Mouse (Mus musculus) intestine, embryonic 16.5 days (tissue): Measurements from ENCODE around the gene Moap1. TPM values are rescaled to one million over a fixed set of nuclear protein-coding genes. Genes with fewer than 3 reads are reported as not detected.

Experiments
- ATAC-seq: fragments of 200-750 bp; cut with Nextera tagmentation; 2 replicates; pipeline ENCODE4 v1.8.0; 2017; ENCODE audit warnings: moderate TSS enrichment, moderate library complexity
- H3K27ac ChIP-seq: fragments of 300-500 bp; sonication (generic); 2 replicates; pipeline ENCODE4 v1.5.1; 2014; ENCODE audit warnings: mild to moderate bottlenecking, low read length
- H3K27me3 ChIP-seq: fragments of 300-500 bp; sonication (generic); replicated peaks from 2 replicates; pipeline ENCODE4 v1.6.1; 2014; ENCODE audit warnings: low read length, control low read depth, mixed read lengths; ENCODE audit not compliant: control insufficient read depth, insufficient read depth
- H3K36me3 ChIP-seq: fragments of 300-500 bp; sonication (generic); 2 replicates; pipeline ENCODE4 v1.6.1; 2014; ENCODE audit warnings: low read length, control low read depth; ENCODE audit not compliant: control insufficient read depth, insufficient read depth
- H3K4me1 ChIP-seq: fragments of 300-500 bp; sonication (generic); 2 replicates; pipeline ENCODE4 v1.6.1; 2014; ENCODE audit warnings: low read length, control low read depth, mixed read lengths; ENCODE audit not compliant: control insufficient read depth, insufficient read depth
- H3K4me2 ChIP-seq: fragments of 300-500 bp; sonication (generic); 2 replicates; pipeline ENCODE4 v1.6.1; 2014; ENCODE audit warnings: low read depth, low read length, control low read depth
- H3K4me3 ChIP-seq: fragments of 300-500 bp; sonication (generic); 2 replicates; pipeline ENCODE4 v1.5.1; 2014; ENCODE audit warnings: mild to moderate bottlenecking, low read length
- H3K9ac ChIP-seq: fragments of 300-500 bp; sonication (generic); 2 replicates; pipeline ENCODE4 v1.6.1; 2014; ENCODE audit warnings: low read depth, low read length
- H3K9me3 ChIP-seq: fragments of 300-500 bp; sonication (generic); 2 replicates; pipeline ENCODE4 v1.6.1; 2016; ENCODE audit warnings: low read length, control low read depth; ENCODE audit not compliant: control insufficient read depth
- WGBS: fragments of 180-500 bp; shearing (Covaris S2); extraction: QIAGEN DNeasy Blood & Tissue Kit; methylation state at CpG from one replicate; pipeline ENCODE4 v1.1.7; 2014; 5-methylcytosine and 5-hydroxymethylcytosine counted together
- polyA plus RNA-seq: library from polyadenylated mRNA; unstranded; fragments of >200 nt; fragmentation: Nextera tagmentation; extraction: Ambion mirVana; gene quantifications from 2 replicates; pipeline ENCODE4 v1.2.1, GENCODE M21; 2015

The Moap1 gene
- polyA plus RNA-seq, 1 experiment from 2014 or later: 20.2 TPM

DNA sequence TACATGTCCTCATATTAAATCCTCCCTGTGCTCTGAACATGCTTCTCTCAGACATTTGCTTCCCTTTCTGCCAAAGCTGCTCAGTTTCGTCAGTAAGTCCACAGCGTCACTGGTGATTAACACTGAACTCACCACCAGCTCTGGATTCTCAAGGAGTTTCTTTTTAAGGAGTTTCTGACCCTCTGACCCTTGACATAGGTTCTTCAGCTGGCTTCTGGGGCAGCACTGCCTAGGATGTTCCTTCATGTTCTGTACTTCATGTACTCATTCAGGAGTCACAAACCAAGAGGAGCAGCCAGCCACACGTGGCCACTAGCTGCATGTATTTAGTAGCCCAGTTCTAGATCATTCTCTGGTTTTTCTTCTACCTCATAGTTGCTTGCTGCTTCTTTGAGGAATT, 4.8 kb upstream of the Moap1 start:
- no peak overlapping the region for H3K4me2 ChIP-seq
- no peak overlapping the region for H3K27ac ChIP-seq
- no peak for ATAC-seq
- no peak overlapping the region for H3K9ac ChIP-seq
- H3K4me1 ChIP-seq: peaks cover 7% of the 10 kb centered on the region
- H3K27me3 ChIP-seq: no peaks in the 10 kb centered on the region
- WGBS: 82% methylated on average over 3 of the region's 3 CpGs
- H3K9me3 ChIP-seq: no peaks in the 10 kb centered on the region
- no peak overlapping the region for H3K4me3 ChIP-seq
- H3K36me3 ChIP-seq: peaks cover 3% of the 10 kb centered on the region; the same call in 1 of the 2 replicates

DNA sequence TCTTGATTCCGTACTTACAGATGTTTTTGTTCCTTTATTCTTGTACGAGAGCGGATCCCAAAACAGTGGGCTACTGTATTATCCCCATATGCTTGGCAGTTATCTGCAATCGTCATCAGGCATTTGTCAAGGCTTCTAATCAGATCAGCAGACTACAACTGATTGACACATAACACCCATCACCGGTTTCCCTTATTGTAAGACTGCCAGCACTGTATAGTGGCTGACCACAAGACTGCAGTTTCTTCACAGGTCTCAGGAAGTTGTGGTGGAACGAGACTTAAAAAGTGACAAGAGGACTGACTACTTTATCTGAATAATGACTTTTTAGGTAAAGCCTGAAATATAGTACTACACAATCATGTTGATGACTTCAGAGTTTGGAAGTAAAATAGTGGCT, 1.4 kb upstream of the Moap1 start:
- ATAC-seq: no peak
- peak overlapping the region; percentile 86; the same call in 1 of the 2 replicates for H3K9ac ChIP-seq
- H3K4me1 ChIP-seq: peaks cover 13% of the 10 kb centered on the region
- H3K9me3 ChIP-seq: no peaks in the 10 kb centered on the region
- peaks cover 3% of the 10 kb centered on the region; the same call in 1 of the 2 replicates for H3K36me3 ChIP-seq
- peak overlapping the region; percentile 52 for H3K4me2 ChIP-seq
- H3K4me3 ChIP-seq: peak overlapping the region; percentile 71
- no peak overlapping the region for H3K27ac ChIP-seq
- no peaks in the 10 kb centered on the region for H3K27me3 ChIP-seq
- WGBS: 58% methylated on average over 6 of the region's 6 CpGs

DNA sequence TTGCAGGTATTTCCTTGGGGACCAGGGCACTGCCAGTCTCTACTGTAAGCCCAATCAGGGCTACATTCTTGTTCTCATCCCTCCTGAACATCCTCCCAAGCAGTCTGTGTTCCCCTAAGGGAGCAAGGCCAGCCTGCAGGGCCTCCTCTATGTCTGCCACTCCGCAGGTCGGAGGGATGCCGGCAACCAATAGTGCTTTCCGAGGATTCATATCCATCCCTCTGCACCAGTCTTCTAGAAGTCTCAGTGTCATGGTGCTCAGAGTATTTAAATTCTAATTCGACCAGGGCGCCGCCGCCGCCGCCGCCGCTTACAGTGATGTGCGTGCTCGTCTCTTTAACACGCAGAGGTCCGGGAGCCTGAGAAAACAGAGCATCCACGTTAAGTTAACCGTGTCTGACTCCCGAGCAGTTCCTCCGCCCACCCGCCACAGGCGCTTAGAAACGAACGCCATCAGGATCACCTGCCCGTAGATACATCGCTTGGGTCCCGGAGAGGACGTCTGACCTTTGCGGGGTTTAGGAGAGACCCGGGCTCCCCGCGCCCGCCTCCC, 349 bp downstream of the Moap1 start:
- Histone ChIP-seq H3K9me3 (no peaks in the 10 kb centered on the region), H3K9ac (peak overlapping the region; percentile 86), H3K4me3 (peak overlapping the region; percentile 71), H3K4me2 (peak overlapping the region; percentile 78), H3K36me3 (peaks cover 3% of the 10 kb centered on the region; the same call in 1 of the 2 replicates), H3K27ac (peak overlapping the region; percentile 94), H3K27me3 (no peaks in the 10 kb centered on the region), H3K4me1 (peaks cover 13% of the 10 kb centered on the region)
- ATAC-seq: peak; percentile 61
- WGBS: under 1% methylated on average over 33 of the region's 33 CpGs

DNA sequence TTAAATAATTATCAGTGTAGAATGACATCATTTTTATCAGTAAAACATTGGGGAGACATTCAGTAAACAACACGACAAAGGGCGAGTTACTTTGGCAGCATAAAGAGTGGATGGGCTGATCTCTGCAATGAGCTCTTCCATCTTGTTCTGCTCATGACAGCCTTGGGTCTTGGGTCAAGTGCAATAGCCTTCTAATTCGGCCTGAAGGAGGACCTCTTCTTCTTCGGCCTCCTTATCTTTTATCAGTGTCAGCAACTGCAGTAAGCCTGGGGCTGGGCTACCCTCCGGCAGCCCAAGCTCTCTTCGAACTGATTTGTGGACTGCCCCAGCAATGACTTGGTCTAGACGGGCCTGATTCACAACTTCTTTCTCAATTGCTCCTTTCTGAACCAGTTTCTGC, 1.4 kb downstream of the Moap1 start:
- Histone ChIP-seq H3K4me3 (no peak overlapping the region), H3K9ac (no peak overlapping the region), H3K27ac (no peak overlapping the region), H3K27me3 (no peaks in the 10 kb centered on the region), H3K4me1 (peaks cover 13% of the 10 kb centered on the region), H3K4me2 (no peak overlapping the region), H3K36me3 (peaks cover 3% of the 10 kb centered on the region; the same call in 1 of the 2 replicates), H3K9me3 (no peaks in the 10 kb centered on the region)
- no peak for ATAC-seq
- 79% methylated on average over 7 of the region's 7 CpGs for WGBS

DNA sequence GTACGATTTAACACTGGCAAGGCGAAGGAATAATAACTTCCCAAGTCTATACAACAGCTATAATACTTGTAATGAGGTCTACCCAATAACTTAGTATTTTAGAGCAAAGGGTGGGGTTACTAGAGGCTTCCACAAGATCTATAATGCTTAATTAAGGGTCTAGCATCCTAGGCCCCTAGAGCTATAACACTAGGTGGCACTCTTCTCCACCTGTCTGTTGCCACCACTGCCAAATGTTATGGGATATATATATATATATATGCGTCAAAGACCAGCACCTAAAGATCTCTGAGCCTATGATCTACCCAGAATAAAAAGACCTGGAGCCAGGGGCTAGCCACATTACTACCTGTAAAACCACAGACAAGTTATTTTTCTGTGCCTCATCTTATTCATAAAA, 3.2 kb downstream of the Moap1 start:
- H3K9me3 ChIP-seq: no peaks in the 10 kb centered on the region
- H3K36me3 ChIP-seq: no peaks in the 10 kb centered on the region
- ATAC-seq: no peak
- no peak overlapping the region for H3K4me3 ChIP-seq
- H3K4me2 ChIP-seq: no peak overlapping the region
- no peaks in the 10 kb centered on the region for H3K27me3 ChIP-seq
- WGBS: 75% methylated on average over 3 of the region's 3 CpGs
- H3K9ac ChIP-seq: no peak overlapping the region
- no peak overlapping the region for H3K27ac ChIP-seq
- peaks cover 13% of the 10 kb centered on the region for H3K4me1 ChIP-seq

DNA sequence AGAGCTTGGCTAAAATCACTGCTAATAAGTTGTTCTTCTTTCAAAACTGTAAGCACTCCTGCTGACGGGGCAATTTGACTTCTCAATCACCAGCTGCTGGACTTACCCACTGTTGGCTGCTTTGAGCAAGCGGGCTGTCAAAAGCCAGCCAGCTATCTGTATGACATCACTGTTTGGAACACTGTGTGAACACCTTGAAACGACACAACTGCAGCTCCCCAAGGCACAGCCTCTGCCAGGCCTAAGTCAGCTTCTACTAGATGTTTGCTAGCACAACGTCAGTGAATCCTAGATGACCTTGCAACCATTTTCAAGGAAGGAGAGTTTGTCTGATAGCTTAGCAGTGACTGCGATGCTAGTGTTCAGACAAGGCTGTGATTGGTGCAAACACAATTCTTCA, 4.4 kb downstream of the Moap1 start:
- Histone ChIP-seq H3K36me3 (no peaks in the 10 kb centered on the region), H3K27me3 (no peaks in the 10 kb centered on the region), H3K4me2 (no peak overlapping the region), H3K9ac (no peak overlapping the region), H3K9me3 (no peaks in the 10 kb centered on the region), H3K27ac (no peak overlapping the region), H3K4me1 (peaks cover 6% of the 10 kb centered on the region), H3K4me3 (no peak overlapping the region)
- no peak for ATAC-seq
- 65% methylated on average over 5 of the region's 5 CpGs for WGBS

DNA sequence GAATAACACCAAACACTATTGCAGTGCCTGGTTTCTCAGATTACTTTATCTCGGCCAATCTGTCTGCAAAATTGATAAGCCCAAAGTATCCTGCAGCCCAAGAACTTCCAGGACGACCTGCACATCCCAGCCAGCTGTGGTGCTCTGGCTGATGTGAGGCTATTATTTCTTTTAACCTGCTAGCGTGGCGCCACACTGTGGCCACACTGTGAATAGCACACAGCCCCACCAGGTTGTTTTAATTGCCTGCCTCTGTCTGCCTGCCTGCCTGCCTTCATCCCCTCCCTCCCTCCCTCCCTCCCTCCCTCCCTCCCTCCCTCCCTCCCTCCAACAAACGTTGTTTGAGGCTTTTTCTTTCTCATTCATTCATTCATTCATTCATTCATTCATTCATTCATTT, 10.1 kb downstream of the Moap1 start:
- no peak overlapping the region for H3K9ac ChIP-seq
- H3K27ac ChIP-seq: no peak overlapping the region
- no peaks in the 10 kb centered on the region for H3K27me3 ChIP-seq
- 6% methylated on average over 5 of the region's 5 CpGs for WGBS
- ATAC-seq: no peak
- no peak overlapping the region for H3K4me2 ChIP-seq
- no peaks in the 10 kb centered on the region for H3K36me3 ChIP-seq
- no peak overlapping the region for H3K4me3 ChIP-seq
- H3K4me1 ChIP-seq: peaks cover 25% of the 10 kb centered on the region
- H3K9me3 ChIP-seq: no peaks in the 10 kb centered on the region

DNA sequence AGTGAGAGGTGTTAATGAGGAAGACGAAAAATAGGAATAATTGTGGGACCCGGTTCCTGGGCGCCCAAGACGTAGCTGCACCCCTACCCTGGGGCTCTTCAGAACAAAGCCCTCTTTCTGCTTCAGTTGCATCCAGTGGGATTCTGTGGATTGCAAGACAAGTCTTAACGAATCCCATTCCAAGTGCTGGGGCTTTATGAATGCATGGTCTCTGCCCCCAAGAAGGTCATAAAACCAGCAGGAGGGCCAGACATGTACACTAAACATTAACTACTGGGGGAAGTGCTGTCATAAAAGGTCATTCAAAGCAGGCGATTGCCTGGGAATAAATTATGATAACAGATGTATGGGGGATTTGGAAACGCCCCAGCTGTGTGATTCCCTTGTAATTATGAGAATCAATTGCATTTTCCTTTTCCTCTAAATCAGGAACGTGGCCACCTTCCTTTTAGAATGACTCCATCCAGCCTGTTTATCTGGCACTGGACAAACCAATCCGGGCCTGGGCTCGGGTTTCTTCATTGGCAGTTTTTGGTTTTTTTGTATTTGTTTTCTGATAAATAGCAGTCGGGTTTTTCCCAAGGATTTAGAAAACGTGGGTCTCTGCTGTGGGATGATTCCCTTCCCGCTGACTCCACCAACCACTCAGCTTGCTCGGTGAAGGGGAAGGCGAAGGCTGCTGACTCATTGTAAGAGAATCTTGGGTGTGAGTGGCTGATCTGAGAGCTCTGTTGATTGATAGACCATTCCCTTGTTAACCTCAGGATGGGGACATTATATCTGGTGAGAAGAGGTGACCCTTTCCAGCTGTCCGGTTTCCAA, 12.5 kb downstream of the Moap1 start:
- Histone ChIP-seq H3K9me3 (no peaks in the 10 kb centered on the region), H3K4me3 (peak overlapping the region; percentile 32; the same call in 1 of the 2 replicates), H3K36me3 (no peaks in the 10 kb centered on the region), H3K27ac (peak overlapping the region; percentile 98), H3K27me3 (no peaks in the 10 kb centered on the region), H3K9ac (no peak overlapping the region), H3K4me2 (peak overlapping the region; percentile 55), H3K4me1 (peaks cover 26% of the 10 kb centered on the region)
- ATAC-seq: peak; percentile 91
- 18% methylated on average over 16 of the region's 16 CpGs for WGBS

DNA sequence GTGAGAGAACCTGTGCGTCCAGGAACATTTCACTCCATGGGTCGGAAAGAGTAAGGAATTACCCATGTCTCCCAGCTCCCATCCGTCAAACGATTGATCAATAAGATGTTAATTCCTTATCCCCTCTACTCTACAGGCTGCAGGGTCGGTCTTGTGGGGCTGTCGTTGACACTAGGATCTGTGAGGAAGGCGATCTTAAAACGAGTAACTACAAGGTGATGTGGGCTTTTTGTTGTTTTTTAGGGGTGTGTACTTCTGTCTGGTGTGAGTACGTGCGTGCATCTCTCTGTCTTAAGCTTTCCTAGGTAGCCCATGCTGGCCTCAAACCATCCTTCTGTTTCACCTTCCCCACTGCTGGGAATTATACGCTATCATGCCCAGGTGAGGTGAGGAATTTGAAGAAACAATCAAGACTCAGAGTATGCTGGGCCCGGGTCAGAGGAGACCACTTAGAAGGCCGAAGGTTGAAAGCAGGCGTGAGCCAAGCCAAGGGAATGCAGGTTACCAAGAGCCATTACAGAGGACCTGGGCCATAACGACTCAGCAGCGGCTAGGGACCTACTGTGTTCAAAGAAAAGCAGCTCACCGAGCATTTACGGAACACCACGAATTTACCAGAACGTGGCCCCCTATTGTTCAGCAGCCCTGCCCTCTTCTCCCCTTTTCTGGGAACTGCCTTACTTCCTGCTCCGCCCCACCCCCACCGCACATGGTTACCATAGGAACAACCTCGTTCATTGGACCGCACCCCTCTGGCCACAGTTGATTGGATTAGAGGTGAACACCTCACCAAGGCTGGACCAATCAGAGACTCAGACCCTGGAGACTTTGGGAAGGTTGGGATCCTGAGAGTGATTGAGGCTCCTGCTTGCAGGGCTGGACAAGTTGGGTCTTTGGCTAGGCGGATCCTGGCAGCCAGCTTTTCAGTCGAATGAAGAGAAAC, 13.3 kb downstream of the Moap1 start:
- Histone ChIP-seq H3K27me3 (no peaks in the 10 kb centered on the region), H3K36me3 (no peaks in the 10 kb centered on the region), H3K9me3 (no peaks in the 10 kb centered on the region), H3K9ac (peak overlapping the region; percentile 33; the same call in 1 of the 2 replicates), H3K4me1 (peaks cover 31% of the 10 kb centered on the region), H3K27ac (peak overlapping the region; percentile 98), H3K4me2 (peak overlapping the region; percentile 55), H3K4me3 (peak overlapping the region; percentile 32)
- WGBS: 32% methylated on average over 26 of the region's 26 CpGs
- ATAC-seq: peak; percentile 93
